Mouse (Mus musculus) lung, postnatal 25 days (tissue): ENCODE measurements around the gene Zfp1.
A peak's percentile ranks its signal among the peaks of the same experiment; 100 is the strongest.

Experiments
- DNase-seq: peaks from one replicate; pipeline ENCODE4 v3.0.0; 2022; ENCODE audit warnings: low spot score

The Zfp1 gene

DNA sequence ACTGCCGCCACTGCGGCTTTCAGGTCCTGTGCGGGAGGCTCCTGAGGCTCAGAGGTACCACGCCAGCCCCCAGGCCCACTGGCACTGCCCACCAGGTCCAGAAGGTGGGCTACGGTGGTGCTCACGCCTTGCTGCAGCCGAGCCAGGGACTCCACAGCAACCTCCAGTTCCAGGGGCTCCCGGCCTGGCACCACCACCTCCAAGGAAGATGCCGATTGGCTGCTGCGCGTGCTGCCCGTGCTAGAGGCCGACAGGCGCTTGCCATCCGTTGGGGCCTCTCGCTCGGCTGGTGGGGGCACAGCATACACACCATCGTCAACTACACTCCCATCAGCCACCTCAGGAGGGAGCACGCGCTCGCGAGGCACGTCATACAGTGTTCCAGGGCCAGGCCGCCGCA lies 70.6 kb downstream of the Zfp1 start:
- DNase-seq = no peak

- DNase-seq = no peak
Observed at GRCm38 (mm10) chr8:111714295-111714694, 71.1 kb downstream of the Zfp1 start.

DNA sequence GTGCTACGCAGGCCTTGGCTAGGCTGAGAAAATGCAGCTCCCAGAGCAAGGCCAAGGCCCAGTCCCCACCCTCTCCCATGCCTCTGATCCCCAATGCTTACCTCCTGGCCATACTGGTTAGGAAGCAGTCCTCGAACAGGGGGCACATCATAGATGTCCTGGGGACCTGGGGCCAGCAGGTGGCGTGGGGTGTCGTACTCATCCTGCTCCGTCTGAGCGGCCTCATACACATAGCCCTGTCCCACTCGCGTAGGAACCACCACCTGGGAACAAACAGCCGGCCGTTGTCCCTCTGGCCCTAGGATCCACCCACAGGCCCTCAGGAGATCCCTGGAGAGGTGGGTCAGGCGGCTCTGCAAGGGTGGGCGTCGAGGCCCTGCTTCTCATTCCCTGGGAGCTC lies 72.3 kb downstream of the Zfp1 start:
- DNase-seq = no peak

- no peak for DNase-seq
Observed at GRCm38 (mm10) chr8:111716603-111717487, 73.6 kb downstream of the Zfp1 start.

DNA sequence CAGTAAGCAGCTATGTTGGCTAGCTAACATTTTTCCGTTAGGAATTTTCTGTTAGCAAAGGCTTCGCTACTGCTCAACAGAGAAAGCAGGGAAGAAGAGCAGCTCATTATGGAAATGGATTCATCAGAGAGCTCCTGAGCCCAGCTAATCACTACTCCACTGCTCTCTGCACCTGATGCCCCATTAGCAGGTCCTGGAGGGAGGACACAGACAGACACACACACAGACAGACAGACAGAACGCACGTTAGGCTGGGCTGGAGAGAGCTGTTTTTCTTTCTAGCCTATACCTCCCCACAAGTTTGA lies 74.2 kb downstream of the Zfp1 start:
- no peak for DNase-seq

GRCm38 (mm10) chr8:111717866-111718265 lies 74.7 kb downstream of the Zfp1 start:
- DNase-seq = peak; percentile 37

DNA sequence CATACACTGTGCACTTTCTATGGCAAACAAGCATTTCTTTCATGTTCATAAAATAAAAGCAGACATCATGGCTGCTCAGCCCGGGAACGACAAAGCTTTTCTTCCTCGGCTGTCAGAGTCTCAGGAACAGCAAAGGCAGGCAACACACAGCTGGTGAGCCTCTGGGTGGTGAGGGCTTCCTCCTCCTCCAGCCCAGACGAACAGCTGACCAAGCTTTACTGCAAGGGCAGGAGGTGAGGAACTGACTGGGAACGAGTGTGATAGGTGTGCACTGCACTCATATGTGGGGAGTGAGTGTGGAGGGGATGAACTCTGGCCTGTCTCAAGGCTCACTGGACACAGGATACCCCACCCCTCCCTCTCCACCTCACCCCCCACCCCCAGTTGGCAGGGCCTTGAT lies 75.7 kb downstream of the Zfp1 start:
- no peak for DNase-seq

- DNase-seq = no peak
Observed at GRCm38 (mm10) chr8:111720115-111720544, 76.9 kb downstream of the Zfp1 start.
